Mouse (Mus musculus) heart, postnatal 36 days (tissue): Measurements from ENCODE around the gene Gcnt3. TPM values are rescaled to one million over a fixed set of nuclear protein-coding genes. Genes with fewer than 3 reads are reported as not detected.
A peak's percentile ranks its signal among the peaks of the same experiment; 100 is the strongest.

Source experiments
- DNase-seq, 2 experiments: peaks; one replicate each; pipeline ENCODE4 v3.0.0; 2021 to 2022
- intact Hi-C: fragments of 180-260 bp; cut with DNase I; formaldehyde crosslinking; loops from one replicate; pipeline ENCODE4 v1.15.1; 2025
- total RNA-seq, 2 experiments: library from RNA; stranded (reverse); gene quantifications; 2 replicates each; pipeline ENCODE4 v1.2.3; 2021

Gene Gcnt3
- not detected for total RNA-seq

- intact Hi-C loops = no loop called here
- DNase-seq = no peak
Observed at GRCm38 (mm10) chr9:70037988-70038387, at the start of gene Gcnt3. Gene Gcnt3 (minus strand): TSS chr9:70038088.

GRCm38 (mm10) chr9:70087379-70087778 lies 49.5 kb upstream of the Gcnt3 start:
- intact Hi-C loops = no loop called here
- no peak for DNase-seq

GRCm38 (mm10) chr9:70086091-70086490 lies 48.2 kb upstream of the Gcnt3 start:
- intact Hi-C loops = no loop called here
- DNase-seq = no peak

GRCm38 (mm10) chr9:70084107-70084506 lies 46.2 kb upstream of the Gcnt3 start:
- DNase-seq = peak; percentile 26 to 62
- intact Hi-C loops = no loop called here

GRCm38 (mm10) chr9:70082357-70083204 lies 44.7 kb upstream of the Gcnt3 start:
- intact Hi-C loops = no loop called here
- no peak for DNase-seq

GRCm38 (mm10) chr9:70081767-70082166 lies 43.9 kb upstream of the Gcnt3 start:
- intact Hi-C loops = loop anchor here (1.0 kb wide), 1 partner anchor 62 kb away; no protein-coding TSS in a partner anchor
- DNase-seq = no peak

- no peak for DNase-seq
- intact Hi-C loops = loop anchor here (1.0 kb wide), 1 partner anchor 62 kb away; no protein-coding TSS in a partner anchor
Observed at GRCm38 (mm10) chr9:70080976-70081375, 43.1 kb upstream of the Gcnt3 start.

GRCm38 (mm10) chr9:70080027-70080800 lies 42.3 kb upstream of the Gcnt3 start:
- no peak for DNase-seq
- intact Hi-C loops = no loop called here

- no peak for DNase-seq
- intact Hi-C loops = no loop called here
Observed at GRCm38 (mm10) chr9:70078034-70078433, 40.1 kb upstream of the Gcnt3 start.

- no peak for DNase-seq
- intact Hi-C loops = no loop called here
Observed at GRCm38 (mm10) chr9:70077170-70077569, 39.3 kb upstream of the Gcnt3 start.

GRCm38 (mm10) chr9:70072387-70072786 lies 34.5 kb upstream of the Gcnt3 start:
- no peak for DNase-seq
- intact Hi-C loops = no loop called here

GRCm38 (mm10) chr9:70069961-70070435 lies 32.1 kb upstream of the Gcnt3 start:
- peak; percentile 27 to 49 for DNase-seq
- intact Hi-C loops = no loop called here

- DNase-seq = no peak
- intact Hi-C loops = no loop called here
Observed at GRCm38 (mm10) chr9:70067497-70067896, 29.6 kb upstream of the Gcnt3 start.

- intact Hi-C loops = no loop called here
- DNase-seq = no peak
Observed at GRCm38 (mm10) chr9:70062012-70062411, 24.1 kb upstream of the Gcnt3 start.

- DNase-seq = no peak
- intact Hi-C loops = no loop called here
Observed at GRCm38 (mm10) chr9:70053411-70053810, 15.5 kb upstream of the Gcnt3 start.

- intact Hi-C loops = no loop called here
- no peak for DNase-seq
Observed at GRCm38 (mm10) chr9:70052730-70053129, 14.8 kb upstream of the Gcnt3 start.

GRCm38 (mm10) chr9:70049839-70050238 lies 12.0 kb upstream of the Gcnt3 start:
- no peak for DNase-seq
- intact Hi-C loops = no loop called here

GRCm38 (mm10) chr9:70049416-70049783 lies 11.5 kb upstream of the Gcnt3 start:
- intact Hi-C loops = no loop called here
- no peak for DNase-seq

- intact Hi-C loops = no loop called here
- peak; percentile 66 to 70 for DNase-seq
Observed at GRCm38 (mm10) chr9:70048751-70049415, 11.0 kb upstream of the Gcnt3 start.

- no peak for DNase-seq
- intact Hi-C loops = no loop called here
Observed at GRCm38 (mm10) chr9:70048280-70048679, 10.4 kb upstream of the Gcnt3 start.

GRCm38 (mm10) chr9:70047839-70048238 lies 10.0 kb upstream of the Gcnt3 start:
- DNase-seq = no peak
- intact Hi-C loops = no loop called here
